Mouse (Mus musculus) CH12.LX (cell line): ENCODE results near the gene Uqcc3. TPM values are rescaled to one million over a fixed set of nuclear protein-coding genes. Genes with fewer than 3 reads are reported as not detected.
A peak's percentile ranks its signal among the peaks of the same experiment; 100 is the strongest.

ENCODE experiments used
- DNase-seq: peaks from one replicate; pipeline ENCODE4 v3.0.0-alpha.2; 2013; ENCODE audit errors: extremely low read depth
- H3K27ac ChIP-seq: 2 replicates; pipeline ENCODE4 v1.5.1; 2012; ENCODE audit warnings: low read depth, mild to moderate bottlenecking, control low read depth, moderate library complexity; ENCODE audit not compliant: insufficient read depth
- H3K27me3 ChIP-seq: replicated peaks from 2 replicates; pipeline ENCODE3; 2012; ENCODE audit warnings: inconsistent platforms
- H3K36me3 ChIP-seq, 2 experiments: replicated peaks in 1 of 2; 2 replicates each; pipeline versions ENCODE3 to v1.6.1; 2012; ENCODE audit warnings: inconsistent platforms in 1 of 2, low read length in 1 of 2, mild to moderate bottlenecking in 1 of 2, mixed read lengths in 1 of 2, moderate library complexity in 1 of 2; ENCODE audit not compliant: control insufficient read depth in 1 of 2, insufficient read depth in 1 of 2
- H3K4me1 ChIP-seq, 2 experiments: 2 replicates each; pipeline ENCODE4 v1.6.1; 2012; ENCODE audit warnings: inconsistent platforms in 1 of 2, moderate library complexity in 1 of 2; ENCODE audit not compliant: insufficient read depth in 2 of 2, control insufficient read depth in 1 of 2
- H3K4me2 ChIP-seq: 2 replicates; pipeline ENCODE4 v1.6.1; 2012; ENCODE audit warnings: low read depth, mild to moderate bottlenecking, control low read depth; ENCODE audit not compliant: poor library complexity, insufficient read depth, severe bottlenecking
- H3K4me3 ChIP-seq, 3 experiments: fragments of 150-350 bp in 1 of 3; sonication (generic) in 1 of 3; replicated peaks in 1 of 3; 2 replicates each; pipeline versions ENCODE3 to v1.5.1; 2011 to 2012; ENCODE audit warnings: low read depth in 2 of 3, low read length in 2 of 3, mild to moderate bottlenecking in 2 of 3, moderate library complexity in 2 of 3, control low read depth in 1 of 3, improper control_type of control experiment in 1 of 3, inconsistent platforms in 1 of 3, mixed read lengths in 1 of 3; ENCODE audit not compliant: poor library complexity in 1 of 3
- H3K79me2 ChIP-seq: replicated peaks from 2 replicates; pipeline ENCODE4 v1.6.1; 2012; ENCODE audit warnings: mild to moderate bottlenecking, moderate library complexity; ENCODE audit not compliant: control insufficient read depth, poor library complexity, insufficient read depth, severe bottlenecking; ENCODE audit errors: extremely low read depth
- H3K9ac ChIP-seq: 2 replicates; pipeline ENCODE4 v1.6.1; 2012; ENCODE audit warnings: low read depth, mild to moderate bottlenecking, control low read depth, moderate library complexity; ENCODE audit not compliant: insufficient read depth
- H3K9me3 ChIP-seq: replicated peaks from 2 replicates; pipeline ENCODE3; 2012; ENCODE audit warnings: low read length, inconsistent platforms, mixed read lengths
- BHLHE40 ChIP-seq: IDR thresholded peaks from 2 replicates; pipeline ENCODE4 v1.6.1; 2011; ENCODE audit warnings: mild to moderate bottlenecking, low read depth, low read length, improper control_type of control experiment
- CHD2 ChIP-seq: IDR thresholded peaks from 2 replicates; pipeline ENCODE4 v1.6.1; 2011; ENCODE audit warnings: low read length, improper control_type of control experiment
- CTCF ChIP-seq, 2 experiments: IDR thresholded peaks in 1 of 2; conservative IDR thresholded peaks in 1 of 2; 2 replicates each; pipeline ENCODE4 v1.5.1; 2011 to 2012; ENCODE audit warnings: low read depth in 2 of 2, low read length in 2 of 2, improper control_type of control experiment in 1 of 2, inconsistent platforms in 1 of 2, mild to moderate bottlenecking in 1 of 2, moderate library complexity in 1 of 2
- ELF1 ChIP-seq: IDR thresholded peaks from 2 replicates; pipeline ENCODE4 v1.6.1; 2014; ENCODE audit warnings: low read depth, mild to moderate bottlenecking, inconsistent platforms, low read length, improper control_type of control experiment
- GABPA ChIP-seq: IDR thresholded peaks from 2 replicates; pipeline ENCODE4 v1.6.1; 2012; ENCODE audit warnings: low read depth, low read length, improper control_type of control experiment, inconsistent platforms; ENCODE audit not compliant: insufficient replicate concordance
- HCFC1 ChIP-seq: IDR thresholded peaks from 2 replicates; pipeline ENCODE4 v1.6.1; 2012; ENCODE audit warnings: low read depth, mild to moderate bottlenecking, inconsistent platforms, low read length, improper control_type of control experiment
- IRF4 ChIP-seq: IDR thresholded peaks from 2 replicates; pipeline ENCODE4 v1.6.1; 2014; ENCODE audit warnings: low read depth, mild to moderate bottlenecking, inconsistent platforms, low read length, improper control_type of control experiment
- JUN ChIP-seq: IDR thresholded peaks from 2 replicates; pipeline ENCODE4 v1.6.1; 2011; ENCODE audit warnings: low read depth, mild to moderate bottlenecking, low read length, improper control_type of control experiment, moderate library complexity; ENCODE audit not compliant: insufficient read depth
- JUND ChIP-seq: conservative IDR thresholded peaks from 2 replicates; pipeline ENCODE4 v1.6.1; 2011; ENCODE audit warnings: low read depth, low read length, improper control_type of control experiment
- KAT2A ChIP-seq: IDR thresholded peaks from 2 replicates; pipeline ENCODE4 v1.6.1; 2012; ENCODE audit warnings: low read length, improper control_type of control experiment, inconsistent platforms; ENCODE audit not compliant: insufficient replicate concordance
- MAFK ChIP-seq: IDR thresholded peaks from 2 replicates; pipeline ENCODE4 v1.6.1; 2011; ENCODE audit warnings: low read length, improper control_type of control experiment; ENCODE audit not compliant: insufficient replicate concordance
- MAZ ChIP-seq: IDR thresholded peaks from 2 replicates; pipeline ENCODE4 v1.6.1; 2012; ENCODE audit warnings: low read depth, mild to moderate bottlenecking, inconsistent platforms, low read length, improper control_type of control experiment, moderate library complexity
- MEF2A ChIP-seq: IDR thresholded peaks from 2 replicates; pipeline ENCODE4 v1.6.1; 2014; ENCODE audit warnings: low read depth, mild to moderate bottlenecking, inconsistent platforms, low read length, improper control_type of control experiment, borderline replicate concordance
- MXI1 ChIP-seq: IDR thresholded peaks from 2 replicates; pipeline ENCODE4 v1.6.1; 2011; ENCODE audit warnings: mild to moderate bottlenecking, low read depth, low read length, improper control_type of control experiment
- MYC ChIP-seq: IDR thresholded peaks from 2 replicates; pipeline ENCODE4 v1.6.1; 2011; ENCODE audit warnings: low read depth, mild to moderate bottlenecking, improper control_type of control experiment, low read length
- NRF1 ChIP-seq: IDR thresholded peaks from 2 replicates; pipeline ENCODE4 v1.6.1; 2014; ENCODE audit warnings: low read depth, mild to moderate bottlenecking, inconsistent platforms, low read length, improper control_type of control experiment, moderate library complexity
- PAX5 ChIP-seq: IDR thresholded peaks from 2 replicates; pipeline ENCODE4 v1.6.1; 2012; ENCODE audit warnings: low read length, inconsistent platforms, mixed read lengths
- POLR2A ChIP-seq: IDR thresholded peaks from 2 replicates; pipeline ENCODE4 v1.6.1; 2011; ENCODE audit warnings: low read depth, mild to moderate bottlenecking, improper control_type of control experiment, low read length
- POLR2AphosphoS2 ChIP-seq: IDR thresholded peaks from 2 replicates; pipeline ENCODE4 v1.6.1; 2011; ENCODE audit warnings: low read depth, low read length, improper control_type of control experiment
- RAD21 ChIP-seq: IDR thresholded peaks from 2 replicates; pipeline ENCODE4 v1.6.1; 2011; ENCODE audit warnings: low read depth, mild to moderate bottlenecking, low read length, improper control_type of control experiment, moderate library complexity
- RCOR1 ChIP-seq: conservative IDR thresholded peaks from 2 replicates; pipeline ENCODE4 v1.6.1; 2012; ENCODE audit warnings: low read depth, mild to moderate bottlenecking, inconsistent platforms, low read length, improper control_type of control experiment
- SIN3A ChIP-seq: IDR thresholded peaks from 2 replicates; pipeline ENCODE4 v1.6.1; 2012; ENCODE audit warnings: low read length, improper control_type of control experiment, inconsistent platforms
- SMC3 ChIP-seq: IDR thresholded peaks from 2 replicates; pipeline ENCODE4 v1.6.1; 2011; ENCODE audit warnings: low read depth, low read length, improper control_type of control experiment
- TCF12 ChIP-seq: IDR thresholded peaks from 2 replicates; pipeline ENCODE4 v1.6.1; 2014; ENCODE audit warnings: low read depth, mild to moderate bottlenecking, inconsistent platforms, low read length, improper control_type of control experiment
- UBTF ChIP-seq: IDR thresholded peaks from 2 replicates; pipeline ENCODE4 v1.6.1; 2012; ENCODE audit warnings: low read depth, mild to moderate bottlenecking, inconsistent platforms, low read length, improper control_type of control experiment, moderate library complexity
- USF1 ChIP-seq: IDR thresholded peaks from 2 replicates; pipeline ENCODE4 v1.6.1; 2014; ENCODE audit warnings: low read depth, mild to moderate bottlenecking, inconsistent platforms, low read length, improper control_type of control experiment
- USF2 ChIP-seq: conservative IDR thresholded peaks from 2 replicates; pipeline ENCODE4 v1.6.1; 2011; ENCODE audit warnings: low read depth, low read length, improper control_type of control experiment
- ZC3H11A ChIP-seq: IDR thresholded peaks from 2 replicates; pipeline ENCODE4 v1.6.1; 2012; ENCODE audit warnings: low read depth, mild to moderate bottlenecking, inconsistent platforms, low read length, improper control_type of control experiment
- ZKSCAN1 ChIP-seq: IDR thresholded peaks from 2 replicates; pipeline ENCODE4 v1.6.1; 2012; ENCODE audit warnings: low read depth, inconsistent platforms, low read length, improper control_type of control experiment, borderline replicate concordance
- ZMIZ1 ChIP-seq: IDR thresholded peaks from 2 replicates; pipeline ENCODE4 v1.6.1; 2012; ENCODE audit warnings: low read depth, mild to moderate bottlenecking, inconsistent platforms, low read length, improper control_type of control experiment
- ZNF384 ChIP-seq: IDR thresholded peaks from 2 replicates; pipeline ENCODE4 v1.6.1; 2012; ENCODE audit warnings: low read depth, low read length, improper control_type of control experiment, inconsistent platforms
- dilution Hi-C: fragments of 300-500 bp; cut with MboI; formaldehyde crosslinking; loops from 2 replicates; pipeline ENCODE4 v1.14.3; 2020; ENCODE audit warnings: low sequenced_read_pairs; ENCODE audit not compliant: extremely low pct_unique_long_range_greater_than_20kb, extremely low pct_ligation_motif_present
- in situ Hi-C: fragments of 300-500 bp; cut with MboI; formaldehyde crosslinking; loops from 3 replicates; pipeline ENCODE4 v1.14.3; 2019; ENCODE audit warnings: low sequenced_read_pairs, low pct_ligation_motif_present, low pct_unique_long_range_greater_than_20kb, mixed read lengths
- polyA plus RNA-seq: library from polyadenylated mRNA; unstranded; fragments of >175 nt; gene quantifications from 2 replicates; pipeline ENCODE4 v1.2.1, GENCODE M21; 2012; ENCODE audit warnings: low read depth; ENCODE audit not compliant: insufficient read length
- total RNA-seq, 2 experiments: library from RNA; depleted of rRNA; stranded (reverse); fragments of 300-350 nt in 1 of 2; fragments of >200 nt in 1 of 2; gene quantifications; 2 replicates each; pipeline ENCODE4 v1.2.3; 2012 to 2014

Gene Uqcc3
- total and polyA plus RNA-seq, 3 experiments = 23.5 to 56.6 (median 42.6) TPM

GRCm38 (mm10) chr19:8888511-8889385, 8.0 kb upstream of the Uqcc3 start, which contains the start of the genes 1810009A15Rik and Gm49416 (continued):
- TF ChIP-seq GABPA (no peak), POLR2AphosphoS2 (peak; percentile 96), ELF1 (peak; percentile 91), SIN3A (peak; percentile 95), SMC3 (no peak), IRF4 (no peak), MEF2A (peak; percentile 63), UBTF (no peak), PAX5 (no peak), NRF1 (peak; percentile 42), USF2 (no peak)

- in situ Hi-C loops (no loop called here), dilution Hi-C loops (no loop called here)
- Histone ChIP-seq H3K9me3 (no peaks in the 10 kb centered on the region), H3K4me3 (peak overlapping the region; percentile 68 to 77 (median 74)), H3K9ac (peak overlapping the region; percentile 95), H3K79me2 (peaks cover 26% of the 10 kb centered on the region), H3K27me3 (no peaks in the 10 kb centered on the region), H3K36me3 (peaks cover 14 to 22% of the 10 kb centered on the region in 2 experiments), H3K4me1 (peaks cover 0 to 32% of the 10 kb centered on the region in 2 experiments; a peak in 2 of 4 replicates), H3K4me2 (peak overlapping the region; percentile 66), H3K27ac (peak overlapping the region; percentile 5; the same call in 1 of the 2 replicates)
- no peak for DNase-seq
- TF ChIP-seq RAD21 (no peak), MXI1 (peak; percentile 71), MAFK (no peak), ZKSCAN1 (no peak), TCF12 (no peak), CTCF (conservative IDR thresholded peaks at IDR 0.05 in 1 of 2, IDR thresholded peaks at IDR 0.05 in 1 of 2; ENCODE audit: low read depth in 2 of 2, low read length in 2 of 2) (no peak), KAT2A (no peak), JUN (no peak), HCFC1 (no peak), JUND (no peak), ZC3H11A (no peak), SMC3 (no peak), ZMIZ1 (no peak; the same call in 1 of the 2 replicates), GABPA (no peak), POLR2A (no peak; the same call in 1 of the 2 replicates), UBTF (no peak), USF2 (no peak), MAZ (0 out of 2 replicates have a peak, but pooled peaks have one; percentile 3), NRF1 (no peak), USF1 (no peak), BHLHE40 (peak; percentile 40; the same call in 1 of the 2 replicates), POLR2AphosphoS2 (peak; percentile 57; the same call in 1 of the 2 replicates), CHD2 (no peak; the same call in 1 of the 2 replicates), PAX5 (no peak), MYC (peak; percentile 91), RCOR1 (no peak), IRF4 (no peak), ZNF384 (no peak), ELF1 (no peak)
Observed at GRCm38 (mm10) chr19:8887585-8888463, 7.1 kb upstream of the Uqcc3 start.
